Mouse (Mus musculus) MEL (cell line): ENCODE results near the gene Arid1b.

ENCODE experiments used
- CTCF ChIP-seq, 3 experiments: IDR thresholded peaks in 2 of 3; conservative IDR thresholded peaks in 1 of 3; 2 replicates each; pipeline ENCODE4 v1.5.1; 2011 to 2012; ENCODE audit warnings: low read length in 3 of 3, low read depth in 2 of 3, mild to moderate bottlenecking in 2 of 3, improper control_type of control experiment in 1 of 3, inconsistent platforms in 1 of 3, mixed read lengths in 1 of 3, moderate library complexity in 1 of 3; ENCODE audit not compliant: control insufficient read depth in 1 of 3, insufficient read depth in 1 of 3, poor library complexity in 1 of 3, severe bottlenecking in 1 of 3
- EP300 ChIP-seq, 2 experiments: IDR thresholded peaks; 2 replicates each; pipeline ENCODE4 v1.6.1; 2011; ENCODE audit warnings: improper control_type of control experiment in 2 of 2, low read length in 2 of 2, low read depth in 1 of 2, mild to moderate bottlenecking in 1 of 2
- MAFK ChIP-seq: IDR thresholded peaks from 2 replicates; pipeline ENCODE4 v1.6.1; 2011; ENCODE audit warnings: low read depth, mild to moderate bottlenecking, low read length, improper control_type of control experiment, borderline replicate concordance
- POLR2A ChIP-seq, 2 experiments: IDR thresholded peaks; 2 replicates each; pipeline ENCODE4 v1.6.1; 2011 to 2012; ENCODE audit warnings: low read length in 2 of 2, mild to moderate bottlenecking in 2 of 2, control low read depth in 1 of 2, improper control_type of control experiment in 1 of 2, low read depth in 1 of 2, moderate library complexity in 1 of 2; ENCODE audit not compliant: control insufficient read depth in 1 of 2, insufficient read depth in 1 of 2, poor library complexity in 1 of 2
- USF1 ChIP-seq: IDR thresholded peaks from 2 replicates; pipeline ENCODE4 v1.6.1; 2014; ENCODE audit warnings: low read depth, mild to moderate bottlenecking, inconsistent platforms, low read length, improper control_type of control experiment, moderate library complexity
- ZMIZ1 ChIP-seq: IDR thresholded peaks from 2 replicates; pipeline ENCODE4 v1.6.1; 2012; ENCODE audit warnings: low read depth, mild to moderate bottlenecking, inconsistent platforms, low read length, improper control_type of control experiment, moderate library complexity
- ZNF384 ChIP-seq: IDR thresholded peaks from 2 replicates; pipeline ENCODE4 v1.6.1; 2012; ENCODE audit warnings: low read depth, mild to moderate bottlenecking, inconsistent platforms, low read length, improper control_type of control experiment

- TF ChIP-seq ZNF384 (no peak), MAFK (no peak), POLR2A (IDR thresholded peaks at IDR 0.05; ENCODE audit: control insufficient read depth in 1 of 2, insufficient read depth in 1 of 2, low read depth in 1 of 2, low read length in 2 of 2, poor library complexity in 1 of 2) (no peak), CTCF (IDR thresholded peaks at IDR 0.05 in 2 of 3, conservative IDR thresholded peaks at IDR 0.05 in 1 of 3; ENCODE audit: control insufficient read depth in 1 of 3, insufficient read depth in 1 of 3, low read depth in 2 of 3, low read length in 3 of 3, poor library complexity in 1 of 3, severe bottlenecking in 1 of 3) (no peak), EP300 (IDR thresholded peaks at IDR 0.05; ENCODE audit: low read depth in 1 of 2, low read length in 2 of 2) (no peak), ZMIZ1 (no peak), USF1 (no peak)
Measured at GRCm38 (mm10) chr17:5098727-5099126, 104.6 kb downstream of the Arid1b start.
